Mouse (Mus musculus): Measurements from ENCODE around the gene Cd52. TPM values are rescaled to one million over a fixed set of nuclear protein-coding genes. Genes with fewer than 3 reads are reported as not detected.
A peak's percentile ranks its signal among the peaks of the same experiment; 100 is the strongest.

Cd52 gene
- polyA plus RNA-seq, 1 experiment = 2.0 TPM

DNA sequence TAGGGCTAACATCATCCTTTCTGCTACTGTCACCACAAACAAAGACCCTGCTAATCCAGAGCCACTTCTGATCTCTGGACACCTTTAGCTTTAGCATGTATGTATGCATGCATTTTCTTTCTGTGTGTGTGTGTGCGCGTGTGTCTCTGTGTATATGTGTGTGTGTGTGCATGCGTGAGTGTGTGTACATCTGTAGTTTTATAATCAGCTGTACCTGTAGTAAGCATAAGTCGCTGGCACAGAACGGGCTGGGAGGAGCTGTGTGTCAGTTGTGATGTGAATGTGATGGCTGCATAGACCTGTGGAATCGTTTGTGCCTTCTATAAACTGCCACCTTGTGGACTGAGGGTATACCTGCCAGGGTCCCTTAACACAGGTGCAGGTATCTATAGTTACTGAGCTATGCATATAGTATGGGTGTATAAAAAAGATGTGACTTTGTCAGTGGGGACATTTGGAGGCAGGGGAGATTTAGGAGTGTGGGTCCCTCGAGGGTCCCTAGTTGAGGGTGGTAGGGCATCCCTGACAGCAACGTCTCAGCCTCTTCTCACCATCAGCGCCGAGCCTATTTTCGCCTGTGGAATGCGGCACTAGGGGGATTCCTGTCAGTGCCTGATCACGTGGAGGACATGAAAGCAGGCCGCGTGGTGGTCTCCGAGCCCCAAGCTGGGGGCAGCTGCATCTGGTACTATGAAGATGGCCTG lies 4.2 kb downstream of the Cd52 start:
- TF ChIP-seq POLR2A (IDR thresholded peaks at IDR 0.05; ENCODE audit: control insufficient read depth, low read depth, low read length) (no peak), CTCF (IDR thresholded peaks at IDR 0.05; ENCODE audit: control insufficient read depth, insufficient read depth, insufficient replicate concordance, low read depth, low read length) (no peak)
- Histone ChIP-seq H3K27me3 (ENCODE audit: control insufficient read depth, insufficient read depth, low read length) (no peaks in the 10 kb centered on the region), H3K4me1 (ENCODE audit: control insufficient read depth, insufficient read depth, low read length) (peaks cover 2% of the 10 kb centered on the region; the same call in 1 of the 2 replicates), H3K27ac (ENCODE audit: control insufficient read depth, insufficient read depth, low read depth, low read length) (no peak overlapping the region), H3K4me3 (ENCODE audit: control insufficient read depth, low read depth, low read length) (no peak overlapping the region), H3K36me3 (ENCODE audit: control insufficient read depth, insufficient read depth, low read length) (no peaks in the 10 kb centered on the region)

GRCm38 (mm10) chr4:134089029-134089428 lies 5.9 kb downstream of the Cd52 start:
- Histone ChIP-seq H3K27me3 (ENCODE audit: control insufficient read depth, insufficient read depth, low read length) (no peaks in the 10 kb centered on the region), H3K27ac (ENCODE audit: control insufficient read depth, insufficient read depth, low read depth, low read length) (no peak overlapping the region), H3K4me1 (ENCODE audit: control insufficient read depth, insufficient read depth, low read length) (peaks cover 2% of the 10 kb centered on the region; the same call in 1 of the 2 replicates), H3K4me3 (ENCODE audit: control insufficient read depth, low read depth, low read length) (no peak overlapping the region), H3K36me3 (ENCODE audit: control insufficient read depth, insufficient read depth, low read length) (no peaks in the 10 kb centered on the region)
- no peak for TF ChIP-seq CTCF (IDR thresholded peaks at IDR 0.05; ENCODE audit: control insufficient read depth, insufficient read depth, insufficient replicate concordance, low read depth, low read length)
- no peak for TF ChIP-seq POLR2A (IDR thresholded peaks at IDR 0.05; ENCODE audit: control insufficient read depth, low read depth, low read length)

- peak; percentile 70; the same call in 1 of the 2 replicates for TF ChIP-seq CTCF (IDR thresholded peaks at IDR 0.05; ENCODE audit: control insufficient read depth, insufficient read depth, insufficient replicate concordance, low read depth, low read length)
- no peak for TF ChIP-seq POLR2A (IDR thresholded peaks at IDR 0.05; ENCODE audit: control insufficient read depth, low read depth, low read length)
- no peaks in the 10 kb centered on the region for H3K27me3 ChIP-seq (ENCODE audit: control insufficient read depth, insufficient read depth, low read length)
- H3K36me3 ChIP-seq (ENCODE audit: control insufficient read depth, insufficient read depth, low read length) = no peaks in the 10 kb centered on the region
- no peak overlapping the region for H3K27ac ChIP-seq (ENCODE audit: control insufficient read depth, insufficient read depth, low read depth, low read length)
- H3K4me1 ChIP-seq (ENCODE audit: control insufficient read depth, insufficient read depth, low read length) = peaks cover 2% of the 10 kb centered on the region; the same call in 1 of the 2 replicates
- H3K4me3 ChIP-seq (ENCODE audit: control insufficient read depth, low read depth, low read length) = no peak overlapping the region
Observed at GRCm38 (mm10) chr4:134087412-134087811, 7.5 kb downstream of the Cd52 start.

DNA sequence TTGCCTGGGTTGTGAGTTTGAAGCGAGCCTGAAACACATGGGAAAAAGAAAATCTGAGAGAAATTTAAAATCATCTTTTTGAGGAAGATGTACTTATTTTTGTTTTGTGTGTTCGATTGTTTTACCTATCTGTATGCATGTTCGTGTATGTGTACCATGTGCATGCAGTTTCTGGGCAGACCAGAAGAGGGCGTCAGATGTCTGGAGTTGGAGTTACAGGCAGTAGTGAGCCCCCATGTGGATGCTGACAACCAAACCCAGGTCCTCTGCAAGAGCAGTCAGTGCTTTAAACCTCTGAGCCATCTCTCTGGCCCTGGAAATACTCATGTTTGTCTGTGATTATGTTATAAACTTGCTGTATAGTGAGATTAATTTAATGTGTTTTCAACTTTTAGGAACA lies 9.9 kb downstream of the Cd52 start:
- Histone ChIP-seq H3K4me3 (ENCODE audit: control insufficient read depth, low read depth, low read length) (no peak overlapping the region), H3K27me3 (ENCODE audit: control insufficient read depth, insufficient read depth, low read length) (no peaks in the 10 kb centered on the region; the same call in 1 of the 2 replicates), H3K36me3 (ENCODE audit: control insufficient read depth, insufficient read depth, low read length) (no peaks in the 10 kb centered on the region), H3K4me1 (ENCODE audit: control insufficient read depth, insufficient read depth, low read length) (peaks cover 7% of the 10 kb centered on the region), H3K27ac (ENCODE audit: control insufficient read depth, insufficient read depth, low read depth, low read length) (no peak overlapping the region)
- no peak for TF ChIP-seq POLR2A (IDR thresholded peaks at IDR 0.05; ENCODE audit: control insufficient read depth, low read depth, low read length)
- TF ChIP-seq CTCF (IDR thresholded peaks at IDR 0.05; ENCODE audit: control insufficient read depth, insufficient read depth, insufficient replicate concordance, low read depth, low read length) = no peak

- no peaks in the 10 kb centered on the region for H3K36me3 ChIP-seq (ENCODE audit: control insufficient read depth, insufficient read depth, low read length)
- H3K27ac ChIP-seq (ENCODE audit: control insufficient read depth, insufficient read depth, low read depth, low read length) = no peak overlapping the region
- no peak for TF ChIP-seq POLR2A (IDR thresholded peaks at IDR 0.05; ENCODE audit: control insufficient read depth, low read depth, low read length)
- no peak for TF ChIP-seq CTCF (IDR thresholded peaks at IDR 0.05; ENCODE audit: control insufficient read depth, insufficient read depth, insufficient replicate concordance, low read depth, low read length)
- peaks cover 7% of the 10 kb centered on the region for H3K4me1 ChIP-seq (ENCODE audit: control insufficient read depth, insufficient read depth, low read length)
- H3K27me3 ChIP-seq (ENCODE audit: control insufficient read depth, insufficient read depth, low read length) = no peaks in the 10 kb centered on the region; the same call in 1 of the 2 replicates
- peak overlapping the region; percentile 81 for H3K4me3 ChIP-seq (ENCODE audit: control insufficient read depth, low read depth, low read length)
Observed at GRCm38 (mm10) chr4:134082460-134082859, 12.4 kb downstream of the Cd52 start.

- no peaks in the 10 kb centered on the region for H3K36me3 ChIP-seq (ENCODE audit: control insufficient read depth, insufficient read depth, low read length)
- H3K27ac ChIP-seq (ENCODE audit: control insufficient read depth, insufficient read depth, low read depth, low read length) = no peak overlapping the region
Observed at GRCm38 (mm10) chr4:134081730-134082386, 13.0 kb downstream of the Cd52 start.

DNA sequence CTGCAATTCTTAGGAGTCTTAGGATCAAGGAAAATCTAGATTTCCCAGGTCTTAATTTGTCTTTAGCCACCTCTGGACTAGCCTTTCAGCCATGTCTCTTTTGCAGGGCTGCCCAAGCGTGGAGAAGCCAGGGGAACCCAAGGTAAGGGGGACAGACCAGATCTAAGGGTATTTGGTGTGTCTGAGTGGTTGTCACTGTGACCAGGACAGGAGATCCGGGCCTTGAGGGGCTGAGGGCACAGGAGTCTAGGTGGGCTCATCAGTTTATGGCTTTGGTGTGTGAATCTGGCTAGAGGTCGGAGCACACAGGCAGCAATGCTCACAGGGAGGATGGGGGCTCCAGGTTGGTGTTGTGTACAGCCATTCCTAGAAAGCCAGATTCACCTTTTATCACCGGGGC lies 14.2 kb downstream of the Cd52 start:
- Histone ChIP-seq H3K36me3 (ENCODE audit: control insufficient read depth, insufficient read depth, low read length) (no peaks in the 10 kb centered on the region), H3K4me1 (ENCODE audit: control insufficient read depth, insufficient read depth, low read length) (peaks cover 5% of the 10 kb centered on the region)
- TF ChIP-seq CTCF (IDR thresholded peaks at IDR 0.05; ENCODE audit: control insufficient read depth, insufficient read depth, insufficient replicate concordance, low read depth, low read length) = no peak
- no peak for TF ChIP-seq POLR2A (IDR thresholded peaks at IDR 0.05; ENCODE audit: control insufficient read depth, low read depth, low read length)

More at GRCm38 (mm10) chr4:134081730-134082386, 13.0 kb downstream of the Cd52 start:
- H3K27me3 ChIP-seq (ENCODE audit: control insufficient read depth, insufficient read depth, low read length) = no peaks in the 10 kb centered on the region; the same call in 1 of the 2 replicates
- TF ChIP-seq CTCF (IDR thresholded peaks at IDR 0.05; ENCODE audit: control insufficient read depth, insufficient read depth, insufficient replicate concordance, low read depth, low read length) (no peak), POLR2A (IDR thresholded peaks at IDR 0.05; ENCODE audit: control insufficient read depth, low read depth, low read length) (peak; percentile 39; the same call in 1 of the 2 replicates)
- H3K4me1 ChIP-seq (ENCODE audit: control insufficient read depth, insufficient read depth, low read length) = peaks cover 5% of the 10 kb centered on the region
- peak overlapping the region; percentile 81 for H3K4me3 ChIP-seq (ENCODE audit: control insufficient read depth, low read depth, low read length)

More for the DNA sequence above, 14.2 kb downstream of the Cd52 start:
- Histone ChIP-seq H3K27ac (ENCODE audit: control insufficient read depth, insufficient read depth, low read depth, low read length) (no peak overlapping the region), H3K27me3 (ENCODE audit: control insufficient read depth, insufficient read depth, low read length) (no peaks in the 10 kb centered on the region; the same call in 1 of the 2 replicates), H3K4me3 (ENCODE audit: control insufficient read depth, low read depth, low read length) (no peak overlapping the region)
